Mouse (Mus musculus): ENCODE data around the gene Ugt2b1.

DNA sequence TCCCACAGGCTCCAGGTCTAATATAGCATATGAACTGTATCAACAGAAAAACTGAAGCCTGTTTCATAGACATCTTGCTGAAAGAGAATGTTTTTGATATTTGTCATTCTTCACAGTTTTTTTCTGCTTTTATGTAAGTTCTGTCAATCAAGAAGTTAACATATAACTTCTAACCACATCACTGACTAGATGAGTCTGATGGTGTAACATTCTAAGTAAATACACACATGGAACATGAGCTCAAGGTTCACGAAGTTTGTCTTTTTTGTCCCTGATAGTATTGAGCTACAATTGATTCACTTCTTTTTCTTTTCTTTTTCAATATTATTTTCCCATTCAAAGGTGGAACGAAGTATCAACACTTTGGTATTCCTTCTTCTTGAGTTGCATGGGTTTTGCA is at the start of gene Ugt2b1:
- TF ChIP-seq CTCF (IDR thresholded peaks at IDR 0.05; ENCODE audit: low read depth) = no peak
- no peak for TF ChIP-seq EP300 (IDR thresholded peaks at IDR 0.05; ENCODE audit: low read depth)
